Mouse (Mus musculus) E14TG2a.4 (cell line): Measurements from ENCODE around the gene Cep295nl.

Experiments used
- CTCF ChIP-seq: conservative IDR thresholded peaks from 2 replicates; pipeline ENCODE4 v1.5.1; 2014; ENCODE audit warnings: low read length
- NANOG ChIP-seq: IDR thresholded peaks from 2 replicates; pipeline ENCODE4 v1.6.1; 2014; ENCODE audit warnings: borderline replicate concordance, low read length, mixed read lengths

- TF ChIP-seq CTCF (no peak), NANOG (no peak)
Measured at GRCm38 (mm10) chr11:118369251-118369650, 27.0 kb upstream of the Cep295nl start.
